Mouse (Mus musculus) retina, postnatal 1 day (tissue): ENCODE measurements at regions not wholly inside any gene's neighbourhood (a gene's known extent, or its start where the extent isn't known, plus 50 kb on each side); places are given as distances from the start of the nearest gene placed in this dataset.

ENCODE experiments used
- DNase-seq: peaks from one replicate; pipeline ENCODE4 v3.0.0-alpha.2; 2012

DNA sequence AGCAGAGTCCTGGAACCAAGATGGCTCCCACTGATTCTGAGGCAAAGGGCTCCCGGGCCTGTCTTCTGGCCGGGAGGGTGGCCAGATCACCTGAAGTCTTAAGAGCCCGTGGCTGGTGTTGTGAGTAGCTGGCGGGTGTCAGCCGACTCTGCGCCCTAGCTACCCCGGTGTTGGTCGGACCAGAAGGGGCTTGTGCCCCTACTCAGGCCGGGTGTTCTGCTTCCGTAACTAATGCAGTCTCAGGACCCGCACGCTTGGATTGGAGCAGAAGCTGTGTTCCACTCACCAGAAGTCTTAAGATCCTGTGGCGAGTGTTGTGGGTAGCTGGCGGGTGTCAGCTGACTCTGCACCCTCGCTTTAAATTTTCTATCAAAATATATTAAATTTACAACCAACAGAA is 1285.3 kb upstream of the Cdh9 start:
- no peak for DNase-seq

DNA sequence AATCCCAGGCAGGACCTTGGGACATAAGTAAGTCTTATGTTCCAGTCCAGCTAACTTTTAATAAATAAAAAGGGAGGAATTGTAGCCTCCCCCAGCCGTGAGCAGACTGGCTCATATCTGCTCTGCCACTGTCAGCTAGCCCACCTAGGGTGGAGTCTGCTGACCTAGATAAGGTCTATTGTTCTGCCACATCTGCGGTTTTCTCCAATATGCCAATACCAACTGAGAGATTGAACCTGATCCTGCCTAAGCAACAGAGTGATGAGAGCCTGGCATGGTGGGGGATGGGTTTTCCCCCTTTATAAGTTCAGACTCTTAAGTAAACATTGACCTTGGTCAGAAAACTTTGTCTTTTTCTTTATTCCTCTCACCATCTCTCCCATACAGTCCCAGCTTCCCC is 1250.9 kb upstream of the Cdh9 start:
- peak; percentile 5 for DNase-seq

GRCm38 (mm10) chr15:15500276-15500675 is 1228.3 kb upstream of the Cdh9 start:
- no peak for DNase-seq

DNA sequence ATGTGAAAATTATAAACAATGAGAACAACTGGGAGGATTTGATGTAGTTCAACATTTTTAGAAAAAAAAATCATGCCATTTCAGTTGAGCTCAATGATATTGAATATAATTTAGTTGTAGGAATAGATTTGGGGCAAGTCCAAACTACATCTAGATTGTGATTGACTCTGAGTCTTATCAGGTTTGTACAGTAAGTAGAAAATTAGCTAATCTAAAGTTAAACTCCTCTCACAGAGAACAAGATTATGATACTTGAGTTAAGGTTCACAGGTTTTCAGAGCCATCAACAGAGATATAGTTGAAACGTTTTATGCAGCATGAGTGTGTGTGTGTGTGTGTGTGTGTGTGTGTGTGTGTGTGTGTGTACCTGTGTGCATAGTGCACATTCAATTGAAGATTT is 1189.6 kb upstream of the Cdh9 start:
- no peak for DNase-seq

- DNase-seq: no peak
Observed at GRCm38 (mm10) chr15:15559148-15559752, 1169.3 kb upstream of the Cdh9 start.

GRCm38 (mm10) chr15:15582300-15582880 is 1146.2 kb upstream of the Cdh9 start:
- DNase-seq: no peak

GRCm38 (mm10) chr15:15617976-15618375 is 1110.6 kb upstream of the Cdh9 start:
- no peak for DNase-seq

GRCm38 (mm10) chr15:15629304-15629703 is 1099.3 kb upstream of the Cdh9 start:
- DNase-seq: no peak

DNA sequence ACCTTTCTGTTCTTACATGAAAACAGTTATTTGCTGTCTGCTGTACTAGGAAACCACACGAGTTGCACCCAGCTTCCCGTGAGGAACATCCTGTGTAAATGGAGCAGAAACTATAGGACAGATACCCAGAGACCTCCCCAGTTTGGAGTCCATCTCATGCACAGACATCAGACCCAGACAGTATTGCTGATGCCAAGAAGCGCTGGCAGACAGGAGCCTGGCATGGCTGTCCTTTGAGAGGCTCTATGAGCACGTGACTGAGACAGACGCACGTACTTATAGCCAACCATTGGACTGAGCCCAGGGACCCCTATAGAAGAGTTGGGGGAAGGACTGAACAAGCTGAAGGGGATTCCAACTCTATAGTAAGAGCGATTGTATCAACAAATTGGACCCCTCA is 1098.3 kb upstream of the Cdh9 start:
- no peak for DNase-seq

- peak; percentile 67 for DNase-seq
Observed at GRCm38 (mm10) chr15:15637130-15637529, 1091.4 kb upstream of the Cdh9 start.

DNA sequence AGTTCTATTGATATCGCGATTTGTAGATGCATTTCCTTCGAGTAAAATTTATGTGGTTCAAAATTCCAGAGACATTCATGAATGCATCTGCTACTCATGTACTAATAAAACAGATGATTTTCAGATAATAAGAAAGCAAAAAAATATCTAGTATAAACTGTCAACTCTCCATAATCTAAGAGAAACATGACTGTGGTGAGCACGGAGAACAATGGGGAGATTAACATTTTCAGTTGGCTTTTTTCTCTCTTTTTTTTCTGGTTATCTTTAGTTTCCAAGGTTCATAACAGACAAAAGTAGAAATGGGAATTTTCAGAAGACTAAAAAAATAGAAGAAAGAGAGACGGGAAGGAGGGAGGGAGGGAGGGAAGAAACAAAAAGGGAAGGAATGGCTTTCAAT is 1079.8 kb upstream of the Cdh9 start:
- no peak for DNase-seq

- DNase-seq: no peak
Observed at GRCm38 (mm10) chr15:15666744-15667143, 1061.8 kb upstream of the Cdh9 start.

- DNase-seq: no peak
Observed at GRCm38 (mm10) chr15:15692713-15693112, 1035.8 kb upstream of the Cdh9 start.

- DNase-seq: no peak
Observed at GRCm38 (mm10) chr15:15716694-15717093, 1011.9 kb upstream of the Cdh9 start.

DNA sequence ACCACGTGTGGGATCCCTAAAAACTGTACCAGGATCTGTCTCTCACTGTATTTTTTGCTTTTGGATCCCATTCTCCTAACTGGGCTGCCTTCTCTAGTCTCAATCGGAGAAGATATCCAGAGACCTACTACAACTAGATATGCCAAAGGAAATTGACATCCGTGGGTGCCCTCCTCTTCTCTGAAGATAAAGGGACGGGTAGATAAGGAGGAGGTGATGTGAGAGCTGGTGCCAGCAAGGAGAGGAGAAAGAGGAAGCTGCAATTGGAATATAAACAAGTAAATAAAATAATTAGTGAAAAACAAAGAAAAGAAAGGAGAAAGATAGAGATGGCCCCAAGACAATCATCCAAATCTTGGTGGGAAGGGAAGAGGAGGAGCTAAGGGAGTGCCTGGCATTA is 986.6 kb upstream of the Cdh9 start:
- no peak for DNase-seq

DNA sequence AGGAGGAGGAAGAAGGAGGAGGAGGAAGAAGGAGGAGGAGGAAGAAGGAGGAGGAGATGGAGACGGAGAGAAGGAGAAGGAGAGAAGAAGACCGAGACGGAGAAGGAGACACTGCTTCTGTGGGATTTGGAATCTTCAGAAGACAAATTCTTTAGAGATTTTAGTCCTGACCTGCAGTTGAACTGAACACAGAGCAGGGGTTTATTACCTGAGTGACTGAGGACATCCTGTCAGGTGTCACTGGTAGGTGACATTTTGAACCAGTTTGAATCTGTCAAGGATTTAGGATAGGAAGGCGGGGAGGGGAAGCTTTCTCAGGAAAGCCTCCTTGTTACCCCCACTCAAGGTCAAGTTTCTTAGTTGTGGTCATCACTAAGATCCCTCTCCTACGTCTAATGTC is 985.5 kb upstream of the Cdh9 start:
- DNase-seq: peak; percentile 2
